Mouse (Mus musculus): Measurements from ENCODE around the gene Kcnd3. TPM values are rescaled to one million over a fixed set of nuclear protein-coding genes. Genes with fewer than 3 reads are reported as not detected.

Gene Kcnd3
- polyA plus RNA-seq, 1 experiment: 0.58 TPM

DNA sequence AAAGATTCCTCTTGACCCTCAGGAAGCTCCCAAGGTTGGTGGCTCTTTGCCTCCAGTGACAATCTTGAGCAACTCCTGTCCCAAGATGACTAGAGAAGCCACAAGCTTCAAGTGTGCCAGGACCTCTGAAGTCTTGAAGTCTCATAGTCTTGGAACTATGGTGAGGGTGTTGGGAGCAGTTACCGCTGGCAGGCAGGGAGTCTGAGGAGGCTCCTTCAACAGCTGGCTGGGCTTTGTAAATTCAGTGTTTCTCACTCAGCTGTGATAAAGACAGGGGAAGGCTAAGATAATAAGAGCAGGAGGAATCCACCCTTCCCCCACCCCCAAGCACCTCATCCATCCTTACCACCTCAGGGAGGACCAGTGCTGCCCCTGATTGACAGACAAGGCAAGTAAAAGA is 92.0 kb downstream of the Kcnd3 start:
- H3K27me3 ChIP-seq (ENCODE audit: control insufficient read depth, insufficient read depth, low read length): no peaks in the 10 kb centered on the region
- WGBS: 92% methylated on average over 1 of the region's 1 CpGs

DNA sequence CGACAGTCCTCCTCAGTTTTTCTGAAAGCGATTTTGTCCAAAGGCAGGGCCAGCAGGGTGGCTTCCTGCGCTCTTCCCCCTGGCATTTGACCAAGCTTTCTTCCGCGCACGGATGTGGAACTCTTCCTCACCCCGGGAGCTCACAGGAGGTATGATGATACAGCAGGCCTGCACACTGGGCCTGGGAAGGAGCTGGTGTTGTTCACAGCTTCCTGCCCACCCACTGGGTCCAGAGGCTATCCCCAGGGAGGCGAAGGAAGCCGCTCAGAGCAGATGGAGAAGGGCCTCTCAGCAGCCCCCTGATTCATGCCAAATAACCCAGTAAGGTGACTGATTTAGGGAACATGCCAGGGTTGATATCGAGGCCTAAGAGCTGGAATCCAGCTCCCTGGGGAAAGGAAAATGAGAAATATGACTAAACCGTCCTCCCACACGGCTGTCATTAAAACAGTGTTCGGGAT is 94.5 kb downstream of the Kcnd3 start:
- Histone ChIP-seq H3K36me3 (ENCODE audit: control insufficient read depth, insufficient read depth, low read length) (no peaks in the 10 kb centered on the region), H3K4me1 (replicated peaks; ENCODE audit: control insufficient read depth, insufficient read depth, low read length) (no peaks in the 10 kb centered on the region), H3K4me3 (ENCODE audit: control insufficient read depth, insufficient read depth, low read length) (no peak overlapping the region), H3K27ac (ENCODE audit: control insufficient read depth, insufficient read depth, low read length) (no peak overlapping the region), H3K27me3 (ENCODE audit: control insufficient read depth, insufficient read depth, low read length) (no peaks in the 10 kb centered on the region)
- DNase-seq: no peak
- no peak for TF ChIP-seq POLR2A (IDR thresholded peaks at IDR 0.05; ENCODE audit: control insufficient read depth, extremely low read depth, insufficient read depth, low read length, poor library complexity)
- no peak for TF ChIP-seq CTCF (IDR thresholded peaks at IDR 0.05; ENCODE audit: borderline replicate concordance, control insufficient read depth, extremely low read depth, insufficient read depth, low read length, poor library complexity)
- WGBS: 82% methylated on average over 13 of the region's 13 CpGs

More for the DNA sequence above, 92.0 kb downstream of the Kcnd3 start:
- Histone ChIP-seq H3K27ac (ENCODE audit: control insufficient read depth, insufficient read depth, low read length) (no peak overlapping the region), H3K4me3 (ENCODE audit: control insufficient read depth, insufficient read depth, low read length) (no peak overlapping the region), H3K36me3 (ENCODE audit: control insufficient read depth, insufficient read depth, low read length) (no peaks in the 10 kb centered on the region), H3K4me1 (replicated peaks; ENCODE audit: control insufficient read depth, insufficient read depth, low read length) (no peaks in the 10 kb centered on the region)
- TF ChIP-seq CTCF (IDR thresholded peaks at IDR 0.05; ENCODE audit: borderline replicate concordance, control insufficient read depth, extremely low read depth, insufficient read depth, low read length, poor library complexity) (no peak), POLR2A (IDR thresholded peaks at IDR 0.05; ENCODE audit: control insufficient read depth, extremely low read depth, insufficient read depth, low read length, poor library complexity) (no peak)
- no peak for DNase-seq

DNA sequence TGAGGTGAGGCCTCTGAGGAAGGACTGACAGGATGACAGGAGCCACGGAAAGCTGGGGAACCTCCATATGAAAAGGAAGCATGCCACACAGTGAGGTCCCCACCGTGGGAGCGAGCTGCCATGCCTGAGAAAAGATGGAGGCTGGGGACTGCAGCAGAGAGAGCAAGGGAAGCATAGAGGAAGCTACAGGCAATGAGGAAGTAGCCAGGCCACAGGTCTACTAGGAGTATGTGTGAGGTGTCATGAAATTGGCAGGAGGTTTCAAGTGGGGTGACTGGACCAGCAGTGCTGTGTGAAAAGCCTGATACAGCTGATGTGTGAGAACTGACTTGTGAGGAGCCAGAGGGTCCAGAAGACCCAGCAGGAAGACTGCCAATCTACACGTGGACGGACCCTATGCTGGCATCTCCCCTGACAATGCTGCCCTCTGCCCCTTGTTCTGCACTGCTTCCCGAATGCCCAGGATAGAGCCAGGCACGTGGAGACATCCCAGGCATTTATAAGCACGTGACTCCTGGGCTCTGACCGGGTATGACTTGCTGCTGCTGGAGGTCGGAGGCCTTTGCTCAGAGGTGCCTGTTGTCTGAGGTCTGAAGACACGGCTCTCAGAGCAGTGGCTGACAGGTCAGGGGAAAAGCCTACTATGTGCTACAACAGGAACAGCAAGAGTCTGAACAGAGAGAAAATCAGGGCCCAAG is 96.1 kb downstream of the Kcnd3 start:
- no peaks in the 10 kb centered on the region for H3K27me3 ChIP-seq (ENCODE audit: control insufficient read depth, insufficient read depth, low read length)
- 72% methylated on average over 11 of the region's 11 CpGs for WGBS
- no peak for TF ChIP-seq POLR2A (IDR thresholded peaks at IDR 0.05; ENCODE audit: control insufficient read depth, extremely low read depth, insufficient read depth, low read length, poor library complexity)
- TF ChIP-seq CTCF (IDR thresholded peaks at IDR 0.05; ENCODE audit: borderline replicate concordance, control insufficient read depth, extremely low read depth, insufficient read depth, low read length, poor library complexity): no peak
- H3K36me3 ChIP-seq (ENCODE audit: control insufficient read depth, insufficient read depth, low read length): no peaks in the 10 kb centered on the region
- no peak overlapping the region for H3K27ac ChIP-seq (ENCODE audit: control insufficient read depth, insufficient read depth, low read length)
- no peaks in the 10 kb centered on the region for H3K4me1 ChIP-seq (replicated peaks; ENCODE audit: control insufficient read depth, insufficient read depth, low read length)
- no peak overlapping the region for H3K4me3 ChIP-seq (ENCODE audit: control insufficient read depth, insufficient read depth, low read length)
- no peak for DNase-seq

DNA sequence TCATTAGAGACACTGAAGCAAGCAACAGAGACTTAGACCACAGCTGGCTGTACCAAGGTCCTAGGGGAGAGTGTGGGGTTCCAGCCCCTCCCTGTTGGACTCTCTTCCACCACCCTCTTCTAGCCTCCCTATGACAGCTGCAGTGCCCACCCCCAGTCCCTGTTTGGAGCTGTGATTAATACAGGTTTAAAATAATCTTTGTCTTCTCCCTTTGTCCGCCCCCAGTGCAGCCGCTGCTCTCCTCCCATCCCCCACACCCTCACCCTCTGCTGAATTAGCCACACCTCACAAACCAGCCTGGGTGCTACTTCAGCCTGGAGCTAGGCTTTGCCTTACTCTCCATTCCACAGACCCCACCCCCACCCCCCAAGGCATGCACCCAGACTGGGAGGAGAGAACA is 107.3 kb downstream of the Kcnd3 start:
- Histone ChIP-seq H3K4me3 (ENCODE audit: control insufficient read depth, insufficient read depth, low read length) (no peak overlapping the region), H3K36me3 (ENCODE audit: control insufficient read depth, insufficient read depth, low read length) (no peaks in the 10 kb centered on the region), H3K4me1 (replicated peaks; ENCODE audit: control insufficient read depth, insufficient read depth, low read length) (peaks cover 3% of the 10 kb centered on the region; the same call in 1 of the 2 replicates), H3K27ac (ENCODE audit: control insufficient read depth, insufficient read depth, low read length) (no peak overlapping the region), H3K27me3 (ENCODE audit: control insufficient read depth, insufficient read depth, low read length) (no peaks in the 10 kb centered on the region; the same call in 1 of the 2 replicates)
- DNase-seq: no peak
- 57% methylated on average over 2 of the region's 2 CpGs for WGBS
- no peak for TF ChIP-seq CTCF (IDR thresholded peaks at IDR 0.05; ENCODE audit: borderline replicate concordance, control insufficient read depth, extremely low read depth, insufficient read depth, low read length, poor library complexity)

DNA sequence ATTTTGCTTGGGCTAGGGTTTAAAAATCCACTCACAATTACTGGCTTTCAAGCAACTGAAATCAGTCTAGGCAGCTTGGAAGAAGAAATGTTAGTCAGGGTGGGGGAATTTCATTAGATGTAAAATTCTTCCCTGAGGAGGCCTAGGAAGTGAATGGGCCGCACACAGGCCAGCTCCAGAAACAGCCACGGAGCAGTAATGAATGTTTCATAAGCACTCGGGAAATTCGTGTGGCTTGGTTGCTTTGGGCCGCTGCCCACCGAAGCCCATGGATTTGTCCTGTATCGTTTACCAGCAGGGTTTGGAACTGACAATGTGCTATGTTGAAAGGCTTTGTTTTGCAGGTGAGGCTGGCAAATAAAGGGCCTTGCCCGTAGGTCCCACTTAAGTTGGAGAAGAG is 114.8 kb downstream of the Kcnd3 start:
- no peaks in the 10 kb centered on the region for H3K4me1 ChIP-seq (replicated peaks; ENCODE audit: control insufficient read depth, insufficient read depth, low read length)
- H3K36me3 ChIP-seq (ENCODE audit: control insufficient read depth, insufficient read depth, low read length): no peaks in the 10 kb centered on the region
- WGBS: 90% methylated on average over 8 of the region's 8 CpGs
- H3K27me3 ChIP-seq (ENCODE audit: control insufficient read depth, insufficient read depth, low read length): no peaks in the 10 kb centered on the region
- H3K4me3 ChIP-seq (ENCODE audit: control insufficient read depth, insufficient read depth, low read length): no peak overlapping the region
- DNase-seq: no peak
- no peak for TF ChIP-seq POLR2A (IDR thresholded peaks at IDR 0.05; ENCODE audit: control insufficient read depth, extremely low read depth, insufficient read depth, low read length, poor library complexity)
- TF ChIP-seq CTCF (IDR thresholded peaks at IDR 0.05; ENCODE audit: borderline replicate concordance, control insufficient read depth, extremely low read depth, insufficient read depth, low read length, poor library complexity): no peak
- no peak overlapping the region for H3K27ac ChIP-seq (ENCODE audit: control insufficient read depth, insufficient read depth, low read length)

DNA sequence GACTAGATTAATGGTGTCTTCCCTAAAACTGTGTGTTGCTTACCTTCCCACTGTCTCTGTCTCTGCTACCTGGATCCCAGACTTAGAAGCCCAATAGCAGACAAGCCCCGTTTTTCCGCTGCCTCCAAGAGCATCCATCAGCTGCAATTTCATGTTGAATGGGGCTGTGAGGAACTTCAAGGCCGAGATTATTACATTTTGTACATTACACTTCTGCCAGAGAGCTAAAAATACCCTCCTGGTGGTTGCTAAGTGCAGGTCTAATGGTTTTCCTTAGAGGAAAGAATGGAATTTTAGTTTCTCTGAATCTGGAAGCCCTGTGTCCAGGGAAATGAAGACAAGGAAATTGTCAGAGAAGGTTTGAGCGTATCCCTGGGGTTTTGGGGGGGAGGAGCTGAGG is 115.3 kb downstream of the Kcnd3 start:
- 73% methylated on average over 4 of the region's 4 CpGs for WGBS
- TF ChIP-seq POLR2A (IDR thresholded peaks at IDR 0.05; ENCODE audit: control insufficient read depth, extremely low read depth, insufficient read depth, low read length, poor library complexity) (no peak), CTCF (IDR thresholded peaks at IDR 0.05; ENCODE audit: borderline replicate concordance, control insufficient read depth, extremely low read depth, insufficient read depth, low read length, poor library complexity) (no peak)
- no peak overlapping the region for H3K27ac ChIP-seq (ENCODE audit: control insufficient read depth, insufficient read depth, low read length)

DNA sequence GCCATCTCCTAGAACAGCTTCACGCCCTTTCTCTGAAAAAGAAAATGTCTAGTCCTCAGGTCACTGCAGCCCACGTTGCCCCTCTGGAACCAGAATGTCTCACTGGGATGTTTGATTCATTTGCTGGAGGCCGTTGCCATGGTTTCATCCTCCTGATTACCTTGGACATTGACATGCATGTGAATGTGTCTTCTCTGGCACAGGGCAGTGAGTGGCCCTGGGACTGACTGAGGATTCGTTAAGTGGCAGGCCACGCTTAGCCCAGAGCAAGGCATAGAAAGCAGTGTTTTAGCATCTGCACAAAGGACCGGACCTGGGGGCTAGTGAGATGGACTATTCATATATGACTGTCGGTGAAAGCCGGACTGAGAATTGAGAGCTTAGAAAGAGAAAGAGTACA is 116.3 kb downstream of the Kcnd3 start:
- Histone ChIP-seq H3K4me1 (replicated peaks; ENCODE audit: control insufficient read depth, insufficient read depth, low read length) (no peaks in the 10 kb centered on the region), H3K27ac (ENCODE audit: control insufficient read depth, insufficient read depth, low read length) (no peak overlapping the region), H3K36me3 (ENCODE audit: control insufficient read depth, insufficient read depth, low read length) (no peaks in the 10 kb centered on the region), H3K27me3 (ENCODE audit: control insufficient read depth, insufficient read depth, low read length) (no peaks in the 10 kb centered on the region), H3K4me3 (ENCODE audit: control insufficient read depth, insufficient read depth, low read length) (no peak overlapping the region)
- TF ChIP-seq CTCF (IDR thresholded peaks at IDR 0.05; ENCODE audit: borderline replicate concordance, control insufficient read depth, extremely low read depth, insufficient read depth, low read length, poor library complexity) (no peak), POLR2A (IDR thresholded peaks at IDR 0.05; ENCODE audit: control insufficient read depth, extremely low read depth, insufficient read depth, low read length, poor library complexity) (no peak)
- no peak for DNase-seq
- WGBS: 94% methylated on average over 8 of the region's 8 CpGs

More for the DNA sequence above, 115.3 kb downstream of the Kcnd3 start:
- no peak overlapping the region for H3K4me3 ChIP-seq (ENCODE audit: control insufficient read depth, insufficient read depth, low read length)
- no peaks in the 10 kb centered on the region for H3K27me3 ChIP-seq (ENCODE audit: control insufficient read depth, insufficient read depth, low read length)
- DNase-seq: no peak
- H3K4me1 ChIP-seq (replicated peaks; ENCODE audit: control insufficient read depth, insufficient read depth, low read length): no peaks in the 10 kb centered on the region
- H3K36me3 ChIP-seq (ENCODE audit: control insufficient read depth, insufficient read depth, low read length): no peaks in the 10 kb centered on the region

Measured in thymus, adult 2 months (tissue).